Mouse (Mus musculus): ENCODE data around the gene 1600015I10Rik. TPM values are rescaled to one million over a fixed set of nuclear protein-coding genes. Genes with fewer than 3 reads are reported as not detected.

1600015I10Rik gene
- polyA plus RNA-seq, 1 experiment from 2014 or later = not detected

DNA sequence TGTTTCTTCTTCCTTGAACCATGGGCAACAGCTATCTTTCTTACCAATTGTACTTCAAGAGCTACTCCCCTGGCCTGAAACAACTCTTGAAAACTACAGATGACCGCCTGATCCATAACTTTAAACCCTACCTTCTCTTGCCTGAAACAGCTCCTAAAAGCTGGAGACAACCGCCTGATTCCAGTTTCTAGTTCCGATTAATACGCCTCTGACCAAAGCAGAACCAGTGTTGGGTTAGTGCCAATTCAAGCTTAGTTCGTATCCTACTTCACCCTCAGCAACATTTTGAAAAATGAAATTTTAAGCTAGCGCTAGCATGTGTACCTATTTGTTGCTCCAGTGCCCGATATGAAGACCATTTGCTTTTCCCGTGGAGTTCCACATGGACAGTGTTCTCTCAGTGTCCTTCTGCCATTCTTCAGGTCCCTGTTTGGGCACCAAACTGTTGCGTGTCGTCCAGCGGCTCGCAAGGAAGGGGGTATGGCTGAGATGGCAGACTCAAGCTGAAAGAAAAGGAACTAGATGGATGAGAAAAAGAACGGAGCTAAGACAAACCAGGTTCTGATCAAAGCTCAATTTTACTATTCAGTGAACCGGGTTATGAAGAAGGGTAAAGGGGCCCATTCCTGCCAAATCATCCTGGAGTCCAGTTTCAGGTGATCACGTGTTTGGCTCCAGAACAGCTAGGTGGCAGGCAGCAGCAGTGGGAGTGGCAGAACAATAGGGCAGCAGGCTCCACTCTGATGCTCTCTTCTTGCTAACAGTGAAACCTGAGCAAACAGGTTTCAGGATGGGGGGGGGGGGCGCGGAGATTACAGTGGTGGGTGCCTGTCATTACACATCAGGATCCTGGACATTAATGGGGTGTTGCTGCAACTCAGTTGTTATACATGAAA is 26.9 kb upstream of the 1600015I10Rik start:
- H3K27ac ChIP-seq (ENCODE audit: low read depth, low read length) = no peak overlapping the region; the same call in 1 of the 2 replicates
- WGBS = 80% methylated on average over 17 of the region's 17 CpGs

DNA sequence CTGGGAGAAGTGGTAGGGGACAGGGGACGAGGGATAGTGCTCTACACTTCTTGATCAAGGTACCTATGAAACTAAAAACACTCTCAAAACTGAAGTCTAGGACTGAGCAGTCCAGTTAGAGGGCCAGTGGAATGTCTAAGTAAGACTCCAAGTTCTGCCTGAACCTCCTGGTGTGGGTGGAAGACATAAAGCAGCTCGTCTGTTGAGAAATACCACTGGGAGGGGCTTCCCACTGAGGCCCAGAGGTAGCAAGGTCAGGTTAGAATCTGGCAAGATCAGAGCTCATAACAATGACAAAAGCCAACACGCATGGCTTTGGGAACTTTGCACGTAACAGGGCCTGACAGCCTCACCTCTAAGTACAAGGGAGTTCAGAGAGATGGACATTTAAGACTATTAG is 26.3 kb upstream of the 1600015I10Rik start:
- Histone ChIP-seq H3K9me3 (ENCODE audit: control insufficient read depth) (no peaks in the 10 kb centered on the region), H3K9ac (ENCODE audit: low read depth, low read length) (no peak overlapping the region), H3K27me3 (replicated peaks; ENCODE audit: control insufficient read depth, insufficient read depth, low read length) (no peaks in the 10 kb centered on the region), H3K4me3 (ENCODE audit: low read depth, low read length) (no peak overlapping the region), H3K36me3 (ENCODE audit: control insufficient read depth, insufficient read depth) (peaks cover 13% of the 10 kb centered on the region; the same call in 1 of the 2 replicates), H3K27ac (ENCODE audit: low read depth, low read length) (no peak overlapping the region), H3K4me1 (replicated peaks; ENCODE audit: control insufficient read depth, insufficient read depth, low read length) (no peaks in the 10 kb centered on the region), H3K4me2 (replicated peaks; ENCODE audit: low read depth) (no peak overlapping the region)
- no peak for TF ChIP-seq CTCF (IDR thresholded peaks at IDR 0.05; ENCODE audit: low read depth)
- 39% methylated on average over 4 of the region's 4 CpGs for WGBS
- ATAC-seq = peak; percentile 73

More for the DNA sequence above, 26.9 kb upstream of the 1600015I10Rik start:
- ATAC-seq = peak; percentile 64
- TF ChIP-seq CTCF (IDR thresholded peaks at IDR 0.05; ENCODE audit: low read depth) = peak; percentile 29; the same call in 1 of the 2 replicates
- H3K9ac ChIP-seq (ENCODE audit: low read depth, low read length) = no peak overlapping the region
- H3K36me3 ChIP-seq (ENCODE audit: control insufficient read depth, insufficient read depth) = peaks cover 13% of the 10 kb centered on the region; the same call in 1 of the 2 replicates
- no peaks in the 10 kb centered on the region for H3K4me1 ChIP-seq (replicated peaks; ENCODE audit: control insufficient read depth, insufficient read depth, low read length)
- no peak overlapping the region for H3K4me2 ChIP-seq (replicated peaks; ENCODE audit: low read depth)
- H3K27me3 ChIP-seq (replicated peaks; ENCODE audit: control insufficient read depth, insufficient read depth, low read length) = no peaks in the 10 kb centered on the region
- H3K4me3 ChIP-seq (ENCODE audit: low read depth, low read length) = no peak overlapping the region
- H3K9me3 ChIP-seq (ENCODE audit: control insufficient read depth) = no peaks in the 10 kb centered on the region

DNA sequence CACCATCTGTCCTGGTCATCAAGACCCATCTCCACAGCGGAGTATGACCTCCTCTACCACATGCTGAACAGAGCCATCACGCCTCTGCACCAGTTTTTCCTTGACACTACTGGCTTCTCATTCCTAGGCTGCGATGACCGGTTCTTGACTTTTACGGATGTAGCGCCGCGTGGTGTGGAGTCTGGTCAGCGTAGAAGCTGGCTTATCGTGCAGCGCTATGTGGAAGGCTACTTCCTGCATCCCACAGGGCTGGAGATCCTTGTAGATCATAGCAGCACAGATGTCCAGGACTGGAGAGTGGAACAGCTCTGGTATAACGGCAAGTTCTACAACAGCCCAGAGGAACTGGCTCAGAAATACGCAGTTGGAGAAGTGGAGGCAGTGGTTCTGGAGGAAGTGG is 24.1 kb upstream of the 1600015I10Rik start:
- H3K27me3 ChIP-seq (replicated peaks; ENCODE audit: control insufficient read depth, insufficient read depth, low read length) = no peaks in the 10 kb centered on the region
- no peak overlapping the region for H3K27ac ChIP-seq (ENCODE audit: low read depth, low read length)
- peaks cover 3% of the 10 kb centered on the region; the same call in 1 of the 2 replicates for H3K4me1 ChIP-seq (replicated peaks; ENCODE audit: control insufficient read depth, insufficient read depth, low read length)
- no peaks in the 10 kb centered on the region for H3K9me3 ChIP-seq (ENCODE audit: control insufficient read depth)
- ATAC-seq = no peak
- no peak overlapping the region for H3K9ac ChIP-seq (ENCODE audit: low read depth, low read length)
- no peak for TF ChIP-seq CTCF (IDR thresholded peaks at IDR 0.05; ENCODE audit: low read depth)
- no peak overlapping the region for H3K4me2 ChIP-seq (replicated peaks; ENCODE audit: low read depth)
- peaks cover 13% of the 10 kb centered on the region; the same call in 1 of the 2 replicates for H3K36me3 ChIP-seq (ENCODE audit: control insufficient read depth, insufficient read depth)
- H3K4me3 ChIP-seq (ENCODE audit: low read depth, low read length) = no peak overlapping the region
- 92% methylated on average over 13 of the region's 13 CpGs for WGBS

DNA sequence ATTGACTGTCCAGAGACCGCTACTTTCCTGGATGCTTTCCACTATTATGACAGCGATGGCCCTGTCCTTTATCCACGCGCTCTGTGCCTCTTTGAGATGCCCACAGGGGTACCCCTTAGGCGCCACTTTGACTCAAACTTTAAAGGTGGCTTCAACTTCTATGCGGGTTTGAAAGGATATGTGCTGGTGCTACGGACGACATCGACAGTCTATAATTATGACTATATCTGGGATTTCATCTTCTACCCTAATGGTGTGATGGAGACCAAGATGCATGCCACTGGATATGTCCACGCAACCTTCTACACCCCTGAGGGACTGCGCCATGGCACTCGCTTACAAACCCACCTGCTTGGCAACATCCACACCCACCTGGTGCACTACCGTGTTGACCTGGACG is 23.3 kb upstream of the 1600015I10Rik start:
- WGBS = 97% methylated on average over 14 of the region's 14 CpGs
- no peak overlapping the region for H3K4me2 ChIP-seq (replicated peaks; ENCODE audit: low read depth)
- no peaks in the 10 kb centered on the region for H3K9me3 ChIP-seq (ENCODE audit: control insufficient read depth)
- peaks cover 13% of the 10 kb centered on the region; the same call in 1 of the 2 replicates for H3K36me3 ChIP-seq (ENCODE audit: control insufficient read depth, insufficient read depth)
- no peak for TF ChIP-seq CTCF (IDR thresholded peaks at IDR 0.05; ENCODE audit: low read depth)
- peaks cover 3% of the 10 kb centered on the region; the same call in 1 of the 2 replicates for H3K4me1 ChIP-seq (replicated peaks; ENCODE audit: control insufficient read depth, insufficient read depth, low read length)
- H3K4me3 ChIP-seq (ENCODE audit: low read depth, low read length) = no peak overlapping the region
- ATAC-seq = no peak
- H3K9ac ChIP-seq (ENCODE audit: low read depth, low read length) = no peak overlapping the region
- no peak overlapping the region for H3K27ac ChIP-seq (ENCODE audit: low read depth, low read length)
- H3K27me3 ChIP-seq (replicated peaks; ENCODE audit: control insufficient read depth, insufficient read depth, low read length) = no peaks in the 10 kb centered on the region

DNA sequence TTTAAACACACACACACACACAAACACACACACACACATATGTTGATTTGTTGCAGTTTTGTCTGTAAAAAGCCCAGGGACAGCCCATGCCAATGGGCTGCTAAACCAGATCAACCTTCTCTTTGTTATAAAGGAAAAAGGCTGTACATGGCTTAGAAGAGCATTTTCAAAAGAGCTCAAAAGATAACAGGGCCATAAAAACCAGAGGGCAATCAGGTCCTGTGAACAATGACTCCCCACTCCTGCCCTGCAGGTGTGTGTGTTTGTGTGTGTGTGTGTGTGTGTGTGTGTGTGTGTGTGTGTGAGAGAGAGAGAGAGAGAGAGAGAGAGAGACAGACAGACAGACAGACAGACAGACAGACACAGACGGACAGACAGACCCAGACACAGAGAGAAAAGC is 20.5 kb upstream of the 1600015I10Rik start:
- TF ChIP-seq CTCF (IDR thresholded peaks at IDR 0.05; ENCODE audit: low read depth) = no peak
- Histone ChIP-seq H3K27me3 (replicated peaks; ENCODE audit: control insufficient read depth, insufficient read depth, low read length) (no peaks in the 10 kb centered on the region), H3K9ac (ENCODE audit: low read depth, low read length) (no peak overlapping the region), H3K9me3 (ENCODE audit: control insufficient read depth) (no peaks in the 10 kb centered on the region), H3K4me3 (ENCODE audit: low read depth, low read length) (no peak overlapping the region), H3K27ac (ENCODE audit: low read depth, low read length) (no peak overlapping the region), H3K36me3 (ENCODE audit: control insufficient read depth, insufficient read depth) (peaks cover 13% of the 10 kb centered on the region; the same call in 1 of the 2 replicates), H3K4me1 (replicated peaks; ENCODE audit: control insufficient read depth, insufficient read depth, low read length) (peaks cover 3% of the 10 kb centered on the region; the same call in 1 of the 2 replicates), H3K4me2 (replicated peaks; ENCODE audit: low read depth) (no peak overlapping the region)
- peak; percentile 72 for ATAC-seq
- 55% methylated on average over 1 of the region's 1 CpGs for WGBS

DNA sequence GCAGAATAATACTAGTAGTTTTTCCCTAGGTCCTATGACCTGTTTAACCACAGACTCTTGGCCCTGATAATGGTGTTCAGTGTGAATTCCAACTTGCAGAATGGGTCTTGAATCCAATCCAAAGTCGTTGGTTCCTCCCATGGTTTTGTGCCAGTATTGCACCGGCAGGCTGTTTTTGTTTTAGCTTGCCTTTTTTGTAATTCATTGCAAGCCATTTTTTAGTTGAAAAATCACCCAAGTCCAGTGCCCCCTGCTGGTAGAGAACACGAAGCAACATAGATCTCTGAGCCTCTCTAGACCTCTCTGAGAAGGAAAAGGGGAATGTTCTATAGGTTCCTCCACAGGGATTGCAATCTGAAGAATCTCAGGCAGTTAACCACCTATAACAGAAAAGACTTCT is 17.7 kb upstream of the 1600015I10Rik start:
- Histone ChIP-seq H3K27me3 (replicated peaks; ENCODE audit: control insufficient read depth, insufficient read depth, low read length) (no peaks in the 10 kb centered on the region), H3K4me3 (ENCODE audit: low read depth, low read length) (no peak overlapping the region), H3K36me3 (ENCODE audit: control insufficient read depth, insufficient read depth) (no peaks in the 10 kb centered on the region), H3K9me3 (ENCODE audit: control insufficient read depth) (no peaks in the 10 kb centered on the region), H3K4me1 (replicated peaks; ENCODE audit: control insufficient read depth, insufficient read depth, low read length) (peaks cover 3% of the 10 kb centered on the region; the same call in 1 of the 2 replicates), H3K27ac (ENCODE audit: low read depth, low read length) (no peak overlapping the region), H3K9ac (ENCODE audit: low read depth, low read length) (no peak overlapping the region), H3K4me2 (replicated peaks; ENCODE audit: low read depth) (no peak overlapping the region)
- 31% methylated on average over 3 of the region's 3 CpGs for WGBS
- peak; percentile 73 for TF ChIP-seq CTCF (IDR thresholded peaks at IDR 0.05; ENCODE audit: low read depth)
- no peak for ATAC-seq

Measured in intestine, postnatal 0 days (tissue).